23 mouse cellular contexts compared by ENCODE assay signal in the genomic region with DNA sequence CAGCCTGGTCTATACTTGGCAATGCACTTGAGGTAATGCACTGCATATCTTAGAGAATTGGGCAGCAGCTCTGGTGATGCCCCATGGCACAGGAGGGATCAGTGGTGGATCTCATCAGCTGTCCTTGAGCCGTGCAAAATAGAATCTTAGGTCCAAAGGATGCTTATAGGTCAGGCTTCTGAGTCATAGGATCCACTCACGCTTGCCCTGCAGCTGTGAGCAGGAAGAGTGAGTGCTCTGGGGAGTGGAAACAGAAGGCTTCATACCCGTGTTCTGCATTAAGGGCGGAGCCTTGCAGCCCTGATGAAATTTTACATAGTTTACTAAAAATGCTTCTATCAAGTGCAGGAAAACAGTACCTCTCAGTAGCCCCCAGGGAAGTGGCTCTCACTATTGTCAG. TPM values are rescaled to one million over a fixed set of nuclear protein-coding genes. Genes with fewer than 3 reads are reported as not detected.
DNase-seq lines count a peak whose midpoint lies in the region; ATAC-seq and TF ChIP-seq lines count a peak whose summit lies in the region.
"Had no signal": no experiment of that assay in that cellular context is flagged by ENCODE, and none has a peak within 500 bp of the region (broad histone marks: within the 10 kb centered on the region; RNA-seq: fewer than 3 reads in every experiment).

No protein-coding gene starts in this region.

- peak; percentile 26 for ATAC-seq in lung, postnatal 0 days
- ATAC-seq in activated CD4-positive, CD25-positive, alpha-beta regulatory T cell, adult 4 months, result no peak
- ATAC-seq: forebrain, embryonic 16.5 days; intestine, embryonic 15.5 days had no signal

- no peak for TF ChIP-seq CTCF in gastrocnemius, adult 2 months (IDR thresholded peaks at IDR 0.05)
- TF ChIP-seq CTCF in lung, postnatal 0 days (IDR thresholded peaks at IDR 0.05), result no peak
- TF ChIP-seq CTCF in cortical plate, adult 2 months (IDR thresholded peaks at IDR 0.05; ENCODE audit: extremely low read depth, insufficient read depth, low read length), result no peak

- H3K4me2 ChIP-seq in lung, postnatal 0 days (replicated peaks; ENCODE audit: low read depth, low read length), result no peak overlapping the region
- H3K4me2 ChIP-seq: embryonic facial prominence, embryonic 13.5 days; forebrain, embryonic 12.5 days; heart, embryonic 11.5 days; heart, embryonic 15.5 days; hindbrain, embryonic 14.5 days; intestine, embryonic 15.5 days had no signal

- H3K9me3 ChIP-seq in lung, postnatal 0 days (ENCODE audit: low read length), result no peaks in the 10 kb centered on the region
- H3K9me3 ChIP-seq: embryonic facial prominence, embryonic 13.5 days; forebrain, embryonic 12.5 days; heart, embryonic 15.5 days; hindbrain, embryonic 10.5 days; intestine, embryonic 15.5 days had no signal

- H3K4me3 ChIP-seq in gastrocnemius, adult 2 months, result no peak overlapping the region
- no peak overlapping the region for H3K4me3 ChIP-seq in lung, postnatal 0 days (ENCODE audit: low read depth, low read length)
- H3K4me3 ChIP-seq in cortical plate, adult 2 months (ENCODE audit: insufficient read depth, low read length), result no peak overlapping the region
- H3K4me3 ChIP-seq: embryonic facial prominence, embryonic 13.5 days; forebrain, embryonic 12.5 days; heart, adult 2 months; heart, embryonic 15.5 days; hindbrain, embryonic 10.5 days; intestine, embryonic 15.5 days had no signal

- no peaks in the 10 kb centered on the region for H3K36me3 ChIP-seq in lung, postnatal 0 days (ENCODE audit: insufficient read depth, low read length)
- H3K36me3 ChIP-seq: embryonic facial prominence, embryonic 13.5 days; forebrain, embryonic 12.5 days; heart, embryonic 15.5 days; hindbrain, embryonic 10.5 days; intestine, embryonic 15.5 days had no signal

- WGBS in lung, postnatal 0 days, result 51% methylated on average over 4 of the region's 4 CpGs

- no peak for DNase-seq in gastrocnemius, adult 2 months
- DNase-seq in gastrocnemius, adult 18-20 months (ENCODE audit: low spot score), result no peak
- peak; percentile 15 for DNase-seq in lung, postnatal 0 days (ENCODE audit: low spot score)
- DNase-seq in lung, postnatal 25 days (ENCODE audit: low spot score), result no peak
- peak; percentile 79 for DNase-seq in NIH3T3 (ENCODE audit: low read depth)
- no peak for DNase-seq in thymus, postnatal 4 days
- DNase-seq: adrenal gland, postnatal 10 days; cerebellum, adult 11-12 months; cerebellum, adult 9-11 months; embryo, embryonic 11 days; gastrocnemius, postnatal 10 days; heart, adult 2 months had no signal

- intact Hi-C loops in gastrocnemius, adult 2 months (cut with DNase I), result no loop called here

- no peak overlapping the region for H3K9ac ChIP-seq in lung, postnatal 0 days (replicated peaks; ENCODE audit: low read depth)
- H3K9ac ChIP-seq: embryonic facial prominence, embryonic 13.5 days; forebrain, embryonic 12.5 days; heart, embryonic 15.5 days; hindbrain, embryonic 14.5 days; intestine, embryonic 15.5 days had no signal

- no peaks in the 10 kb centered on the region for H3K4me1 ChIP-seq in lung, postnatal 0 days (ENCODE audit: insufficient read depth, low read depth, low read length)
- peaks cover 27% of the 10 kb centered on the region for H3K4me1 ChIP-seq in cortical plate, adult 2 months (ENCODE audit: control insufficient read depth, insufficient read depth, low read length)
- H3K4me1 ChIP-seq: intestine, embryonic 15.5 days had no signal

- peak overlapping the region; percentile 43; the same call in 1 of the 2 replicates for H3K27ac ChIP-seq in gastrocnemius, adult 2 months
- H3K27ac ChIP-seq in lung, postnatal 0 days (ENCODE audit: low read length), result no peak overlapping the region
- H3K27ac ChIP-seq in cortical plate, adult 2 months (ENCODE audit: insufficient read depth, low read length), result 0 out of 2 replicates have a peak overlapping the region, but pooled peaks have one; percentile 1
- H3K27ac ChIP-seq: embryonic facial prominence, embryonic 13.5 days; forebrain, embryonic 12.5 days; heart, adult 2 months; heart, embryonic 15.5 days; hindbrain, embryonic 10.5 days; hindbrain, embryonic 14.5 days; intestine, embryonic 15.5 days had no signal

- no peaks in the 10 kb centered on the region for H3K27me3 ChIP-seq in lung, postnatal 0 days (replicated peaks; ENCODE audit: insufficient read depth, low read length)
- H3K27me3 ChIP-seq: embryonic facial prominence, embryonic 13.5 days; forebrain, embryonic 12.5 days; heart, embryonic 15.5 days; intestine, embryonic 15.5 days had no signal

- no peak for TF ChIP-seq POLR2A in cortical plate, adult 2 months (IDR thresholded peaks at IDR 0.05; ENCODE audit: extremely low read depth, insufficient read depth, low read length)

- TF ChIP-seq EP300 in lung, postnatal 0 days (IDR thresholded peaks at IDR 0.05), result no peak

RNA-seq across cellular contexts. Expression of gene Gnao1, which starts 45.5 kb away (rescaled TPM):
- total RNA-seq in gastrocnemius, adult 2 months (2021), result 1 to 10 TPM; 7.5 to 7.7 TPM
- total RNA-seq in gastrocnemius, adult 18-20 months (2021), result 1 to 10 TPM; 5.3 to 6.8 TPM
- polyA plus RNA-seq in lung, postnatal 0 days (2015; fragmentation: Nextera tagmentation; extraction: Ambion mirVana), result 5.9 and 8.5 TPM in 2 replicates
- polyA plus RNA-seq in cortical plate, adult 2 months (2012; rRNA removed), result 437 and 476 TPM in 2 replicates
- 1 to 10 TPM in 1 of 2 experiments, not detected in 1; 1.0 TPM for polyA plus RNA-seq in activated CD4-positive, CD25-positive, alpha-beta regulatory T cell, adult 4 months (2017; shearing (Covaris generic))
- total RNA-seq: MEL had no signal

Comparison
In these comparisons a context has a peak if more than half of its experiments do, and no peak if none do; other contexts are left out.
1. DNase-seq: peak in lung, postnatal 0 days (single experiment) and NIH3T3 (single experiment); none in gastrocnemius, adult 2 months (single experiment), gastrocnemius, adult 18-20 months (single experiment), lung, postnatal 25 days (single experiment) and thymus, postnatal 4 days (single experiment).
2. RNA of gene Gnao1, which starts 45.5 kb away (polyA plus RNA-seq): 437 to 476 TPM in cortical plate, adult 2 months; 5.9 to 8.5 TPM in lung, postnatal 0 days and 1.0 TPM in activated CD4-positive, CD25-positive, alpha-beta regulatory T cell, adult 4 months; every median in the first group is over 10 times any median in the second.